Mouse (Mus musculus): ENCODE results near the gene Ggps1. TPM values are rescaled to one million over a fixed set of nuclear protein-coding genes. Genes with fewer than 3 reads are reported as not detected.

Gene Ggps1
- polyA plus RNA-seq, 1 experiment from 2014 or later = 75.6 TPM

Other genes starting within 250 kb of the Ggps1 start
- gene B3galnt2, start 109.0 kb downstream of the Ggps1 start, polyA plus RNA-seq (2014; fragmentation: Nextera tagmentation; extraction: Ambion mirVana) = 45.9 and 55.5 TPM in 2 replicates
- gene Tbce, start 23.9 kb downstream of the Ggps1 start, polyA plus RNA-seq (2014; fragmentation: Nextera tagmentation; extraction: Ambion mirVana) = 57.4 and 67.7 TPM in 2 replicates
- 77.6 and 85.0 TPM in 2 replicates for gene Arid4b, start 256 bp downstream of the Ggps1 start, polyA plus RNA-seq (2014; fragmentation: Nextera tagmentation; extraction: Ambion mirVana)

Measured in embryonic facial prominence, embryonic 11.5 days (tissue).